Mouse (Mus musculus): ENCODE results near the gene Fgd3. TPM values are rescaled to one million over a fixed set of nuclear protein-coding genes. Genes with fewer than 3 reads are reported as not detected.

The Fgd3 gene
- total RNA-seq, 4 experiments from 2014 or later, result 8.8 to 10.1 (median 8.9) TPM

GRCm38 (mm10) chr13:49249634-49250033 is 70.5 kb downstream of the Fgd3 start:
- DNase-seq (ENCODE audit: low spot score in 2 of 2), result no peak

GRCm38 (mm10) chr13:49248923-49249322 is 71.2 kb downstream of the Fgd3 start:
- DNase-seq (ENCODE audit: low spot score in 2 of 2), result no peak

- DNase-seq (ENCODE audit: low spot score in 2 of 2), result no peak
Measured at GRCm38 (mm10) chr13:49248467-49248862, 71.6 kb downstream of the Fgd3 start, which contains the start of gene Susd3. TSS of gene Susd3 (minus strand) at chr13:49248706.

GRCm38 (mm10) chr13:49247740-49248466 is 72.2 kb downstream of the Fgd3 start:
- no peak for DNase-seq (ENCODE audit: low spot score in 2 of 2)

- no peak for DNase-seq (ENCODE audit: low spot score in 2 of 2)
Measured at GRCm38 (mm10) chr13:49247232-49247739, 72.8 kb downstream of the Fgd3 start.

- DNase-seq (ENCODE audit: low spot score in 2 of 2), result no peak
Measured at GRCm38 (mm10) chr13:49246626-49247025, 73.5 kb downstream of the Fgd3 start.

GRCm38 (mm10) chr13:49246011-49246410 is 74.1 kb downstream of the Fgd3 start:
- DNase-seq (ENCODE audit: low spot score in 2 of 2), result no peak

- DNase-seq (ENCODE audit: low spot score in 2 of 2), result no peak
Measured at GRCm38 (mm10) chr13:49245251-49245650, 74.9 kb downstream of the Fgd3 start.

GRCm38 (mm10) chr13:49243492-49243891 is 76.6 kb downstream of the Fgd3 start:
- DNase-seq (ENCODE audit: low spot score in 2 of 2), result no peak

GRCm38 (mm10) chr13:49242321-49243065 is 77.6 kb downstream of the Fgd3 start:
- DNase-seq (ENCODE audit: low spot score in 2 of 2), result no peak

GRCm38 (mm10) chr13:49238737-49239136 is 81.4 kb downstream of the Fgd3 start:
- no peak for DNase-seq (ENCODE audit: low spot score in 2 of 2)

GRCm38 (mm10) chr13:49237617-49238016 is 82.5 kb downstream of the Fgd3 start:
- no peak for DNase-seq (ENCODE audit: low spot score in 2 of 2)

- no peak for DNase-seq (ENCODE audit: low spot score in 2 of 2)
Measured at GRCm38 (mm10) chr13:49234711-49235110, 85.4 kb downstream of the Fgd3 start.

GRCm38 (mm10) chr13:49233792-49234572 is 86.1 kb downstream of the Fgd3 start:
- no peak for DNase-seq (ENCODE audit: low spot score in 2 of 2)

GRCm38 (mm10) chr13:49225633-49226032 is 94.5 kb downstream of the Fgd3 start:
- DNase-seq (ENCODE audit: low spot score in 2 of 2), result no peak

GRCm38 (mm10) chr13:49225159-49225558 is 95.0 kb downstream of the Fgd3 start:
- DNase-seq (ENCODE audit: low spot score in 2 of 2), result no peak

GRCm38 (mm10) chr13:49224729-49225128 is 95.4 kb downstream of the Fgd3 start:
- DNase-seq (ENCODE audit: low spot score in 2 of 2), result no peak

GRCm38 (mm10) chr13:49224314-49224713 is 95.8 kb downstream of the Fgd3 start:
- no peak for DNase-seq (ENCODE audit: low spot score in 2 of 2)

- DNase-seq (ENCODE audit: low spot score in 2 of 2), result no peak
Measured at GRCm38 (mm10) chr13:49220912-49221311, 99.2 kb downstream of the Fgd3 start.

GRCm38 (mm10) chr13:49219367-49219766 is 100.7 kb downstream of the Fgd3 start:
- no peak for DNase-seq (ENCODE audit: low spot score in 2 of 2)

- DNase-seq (ENCODE audit: low spot score in 2 of 2), result no peak
Measured at GRCm38 (mm10) chr13:49218651-49219050, 101.5 kb downstream of the Fgd3 start.

Measured in left cerebral cortex, adult 8-10 months (tissue).